Mouse (Mus musculus) adrenal gland (tissue): ENCODE results near the gene Zscan5b.
"Not testable (repeated sequence)": the region's sequence is repeated elsewhere in the genome, so short reads cannot be mapped to it uniquely, and the experiment has no call there.

Experiments used
- intact Hi-C: fragments of 180-260 bp; cut with DNase I; formaldehyde crosslinking; loops from one replicate; pipeline ENCODE4 v1.15.1; 2025

The Zscan5b gene

GRCm38 (mm10) chr7:6244361-6245292 is 22.5 kb downstream of the Zscan5b start:
- intact Hi-C loops: no loop called here

GRCm38 (mm10) chr7:6252410-6252809 is 30.3 kb downstream of the Zscan5b start, which contains the start of gene Epp13:
TSS of gene Epp13 (plus strand) at chr7:6252710.
- intact Hi-C loops: no loop called here

GRCm38 (mm10) chr7:6254451-6254850 is 32.4 kb downstream of the Zscan5b start:
- intact Hi-C loops: no loop called here

- intact Hi-C loops: no loop called here
Measured at GRCm38 (mm10) chr7:6257386-6257785, 35.3 kb downstream of the Zscan5b start.

- intact Hi-C loops: no loop called here
Measured at GRCm38 (mm10) chr7:6258232-6259220, 36.4 kb downstream of the Zscan5b start.

- intact Hi-C loops: not testable (repeated sequence)
Measured at GRCm38 (mm10) chr7:6260004-6260403, 37.9 kb downstream of the Zscan5b start.

GRCm38 (mm10) chr7:6262120-6262519 is 40.0 kb downstream of the Zscan5b start:
- intact Hi-C loops: no loop called here

- intact Hi-C loops: no loop called here
Measured at GRCm38 (mm10) chr7:6262984-6263383, 40.9 kb downstream of the Zscan5b start.

GRCm38 (mm10) chr7:6265695-6266094 is 43.6 kb downstream of the Zscan5b start:
- intact Hi-C loops: no loop called here

- intact Hi-C loops: no loop called here
Measured at GRCm38 (mm10) chr7:6277906-6278305, 55.8 kb downstream of the Zscan5b start.

GRCm38 (mm10) chr7:6282749-6283148 is 60.7 kb downstream of the Zscan5b start:
- intact Hi-C loops: loop anchor here (2.0 kb wide), 1 partner anchor 42 kb away; no protein-coding TSS in a partner anchor

- intact Hi-C loops: loop anchor here (2.0 kb wide), 1 partner anchor 43 kb away; no protein-coding TSS in a partner anchor
Measured at GRCm38 (mm10) chr7:6283451-6284075, 61.5 kb downstream of the Zscan5b start.

GRCm38 (mm10) chr7:6284442-6285012 is 62.4 kb downstream of the Zscan5b start:
- intact Hi-C loops: loop anchor here (5.0 kb wide), 1 partner anchor 48 kb away; the partner anchor contains the start of gene Zfp583

- intact Hi-C loops: loop anchor here (5.0 kb wide), 1 partner anchor 47 kb away; the partner anchor contains the start of gene Zfp583
Measured at GRCm38 (mm10) chr7:6285366-6285765, 63.3 kb downstream of the Zscan5b start.

- intact Hi-C loops: loop anchor here (5.0 kb wide), 1 partner anchor 46 kb away; the partner anchor contains the start of gene Zfp583
Measured at GRCm38 (mm10) chr7:6285842-6286705, 64.0 kb downstream of the Zscan5b start, which contains the start of gene Zfp667. TSS of gene Zfp667 (plus strand) at chr7:6286579.

GRCm38 (mm10) chr7:6286921-6287531 is 64.9 kb downstream of the Zscan5b start:
- intact Hi-C loops: loop anchor here (5.0 kb wide), 1 partner anchor 45 kb away; the partner anchor contains the start of gene Zfp583
